Mouse (Mus musculus) lung, postnatal 14 days (tissue): ENCODE results near the gene Olfr769.
"Not testable (repeated sequence)": the region's sequence is repeated elsewhere in the genome, so short reads cannot be mapped to it uniquely, and the experiment has no call there.

Experiments
- DNase-seq: peaks from one replicate; pipeline ENCODE4 v3.0.0; 2021

The Olfr769 gene

DNA sequence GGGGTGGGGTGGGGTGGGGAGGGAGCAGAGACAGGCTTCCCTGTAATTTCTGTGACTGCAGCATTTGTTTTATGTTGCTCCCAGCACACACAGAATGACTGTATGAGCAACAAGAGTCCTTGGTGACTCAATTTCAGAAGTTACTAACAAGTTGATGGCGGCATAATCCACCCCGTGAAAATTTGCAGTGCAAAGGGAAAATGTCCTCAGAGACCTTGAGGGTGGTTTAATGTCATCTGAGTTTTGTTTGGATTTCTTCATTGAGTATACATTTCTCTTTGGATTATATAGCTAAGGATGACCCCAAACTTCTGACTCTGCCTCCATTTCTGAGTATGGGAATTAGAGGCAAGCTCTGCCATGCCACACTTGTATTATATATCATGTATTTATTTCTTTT, at the start of gene Olfr769:
TSS of gene Olfr769 (minus strand) at position 101 of the 400 bp plus-strand sequence.
- DNase-seq: no peak

DNA sequence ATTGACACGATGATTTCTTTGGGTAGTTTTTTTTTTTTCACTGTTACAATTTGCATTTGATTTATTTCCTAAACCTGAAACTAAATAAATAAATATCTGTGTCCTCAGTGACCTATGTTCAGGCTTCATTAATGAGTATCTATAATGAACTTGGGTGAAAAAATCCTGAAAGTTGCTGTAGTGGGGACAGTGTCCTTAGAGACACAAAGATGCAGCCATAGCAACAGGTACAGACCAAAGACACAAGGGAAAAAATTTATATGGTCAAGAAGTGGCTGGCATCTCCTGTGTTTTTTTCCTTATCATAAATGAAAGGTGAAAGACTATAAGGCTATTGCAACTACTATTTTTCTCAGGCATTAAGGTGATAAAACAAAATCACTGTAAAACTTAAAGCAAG, 47.0 kb upstream of the Olfr769 start, which contains the start of gene Olfr771:
TSS of gene Olfr771 (minus strand) at position 101 of the 400 bp plus-strand sequence.
- DNase-seq: no peak

DNA sequence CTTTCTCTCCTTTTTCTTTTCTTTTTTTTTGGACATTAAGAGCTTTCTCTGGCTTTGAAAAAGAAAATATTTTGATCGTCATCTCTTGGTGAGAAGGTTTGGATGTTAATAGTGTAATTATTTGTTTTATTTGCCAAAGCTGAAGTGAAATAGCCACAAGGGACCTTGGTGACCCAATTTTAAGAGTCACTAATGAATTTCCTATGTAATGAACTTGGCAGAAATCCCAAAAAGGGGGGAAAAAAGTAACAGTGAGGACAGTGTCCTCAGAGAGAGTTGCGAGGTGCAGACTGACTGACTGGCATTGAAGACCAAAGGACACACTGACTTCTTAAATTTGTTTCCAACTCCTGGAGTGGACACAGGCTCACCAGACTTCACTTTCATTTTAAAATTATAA, 21.2 kb upstream of the Olfr769 start, which contains the start of gene Olfr770:
TSS of gene Olfr770 (minus strand) at position 101 of the 400 bp plus-strand sequence.
- DNase-seq: no peak

DNA sequence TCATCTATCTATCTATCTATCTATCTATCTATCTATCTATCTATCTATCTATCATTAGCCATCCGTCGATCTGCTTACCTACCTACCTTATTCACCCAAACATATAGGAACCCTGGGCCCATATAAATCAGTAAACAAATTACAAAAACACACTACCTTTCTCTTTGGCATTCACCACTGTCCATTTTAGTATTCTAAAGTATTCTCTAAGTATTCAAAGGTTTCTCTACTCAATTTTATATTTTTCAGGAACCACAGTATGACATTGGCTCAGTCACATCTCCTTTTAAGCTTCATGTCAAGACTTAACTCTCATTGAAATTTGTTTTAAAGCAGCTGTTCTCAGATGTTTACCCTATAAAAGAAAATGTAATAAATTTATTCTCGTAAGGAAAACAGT, 2.5 kb downstream of the Olfr769 start:
- no peak for DNase-seq

DNA sequence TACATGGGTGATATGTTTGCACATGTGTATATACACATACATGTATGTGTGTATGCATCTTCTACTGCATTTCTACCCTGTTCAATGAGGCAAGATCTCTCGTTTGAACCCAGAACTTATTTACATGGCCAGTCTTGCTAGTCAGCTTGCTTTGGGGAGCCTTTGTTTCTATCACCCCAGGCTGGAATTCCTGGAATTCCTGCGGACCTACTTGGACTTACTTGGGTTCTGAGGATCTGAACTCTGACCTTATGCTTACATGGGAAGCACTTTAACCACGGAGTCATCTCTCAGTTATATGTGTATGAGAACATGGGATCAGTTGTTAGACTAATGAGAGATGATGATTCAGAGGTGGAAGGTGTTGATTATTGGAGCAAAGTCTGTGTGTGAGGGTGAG, 16.4 kb downstream of the Olfr769 start:
- no peak for DNase-seq

DNA sequence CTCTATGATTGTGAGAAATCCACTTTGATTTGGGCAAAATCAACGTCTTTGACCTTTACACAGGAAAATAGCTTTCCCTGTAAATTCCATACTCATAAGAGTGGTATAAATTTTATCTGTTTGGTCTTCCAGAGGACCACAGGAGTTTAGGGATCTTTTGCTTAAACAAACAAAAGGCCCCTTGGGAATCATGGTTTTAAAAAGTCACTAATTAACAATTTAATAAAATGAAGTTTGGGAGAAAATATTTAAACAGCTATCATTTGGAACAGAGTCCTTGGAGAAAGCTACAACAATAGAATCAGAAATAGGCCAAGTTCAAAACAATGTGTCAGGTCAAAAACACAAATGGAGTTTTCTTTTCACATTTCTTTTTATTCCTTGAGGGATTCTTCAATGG, 18.4 kb downstream of the Olfr769 start, which contains the start of gene Olfr768:
TSS of gene Olfr768 (minus strand) at position 101 of the 400 bp plus-strand sequence.
- DNase-seq: no peak

DNA sequence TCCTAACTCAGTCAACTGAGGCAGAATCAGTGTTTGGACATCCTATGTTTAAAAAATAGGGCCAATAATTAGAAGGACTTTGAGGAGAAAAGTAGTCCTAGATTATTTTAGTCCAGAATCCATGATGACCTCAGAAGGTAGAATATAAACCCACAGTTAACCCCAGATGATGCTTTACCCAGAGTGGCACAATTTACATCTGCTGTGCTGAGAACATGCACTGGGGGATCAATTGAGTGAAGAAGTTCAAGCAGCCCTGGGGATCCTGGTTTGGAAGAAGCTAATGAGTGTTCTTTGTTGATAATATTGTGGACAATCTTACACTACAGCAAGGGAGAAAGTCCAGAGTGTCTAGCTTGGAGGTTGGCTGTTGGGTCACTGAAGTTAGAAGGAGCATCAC, 34.9 kb downstream of the Olfr769 start, which contains the start of gene Olfr767:
TSS of gene Olfr767 (minus strand) at position 101 of the 400 bp plus-strand sequence.
- DNase-seq: not testable (repeated sequence)

DNA sequence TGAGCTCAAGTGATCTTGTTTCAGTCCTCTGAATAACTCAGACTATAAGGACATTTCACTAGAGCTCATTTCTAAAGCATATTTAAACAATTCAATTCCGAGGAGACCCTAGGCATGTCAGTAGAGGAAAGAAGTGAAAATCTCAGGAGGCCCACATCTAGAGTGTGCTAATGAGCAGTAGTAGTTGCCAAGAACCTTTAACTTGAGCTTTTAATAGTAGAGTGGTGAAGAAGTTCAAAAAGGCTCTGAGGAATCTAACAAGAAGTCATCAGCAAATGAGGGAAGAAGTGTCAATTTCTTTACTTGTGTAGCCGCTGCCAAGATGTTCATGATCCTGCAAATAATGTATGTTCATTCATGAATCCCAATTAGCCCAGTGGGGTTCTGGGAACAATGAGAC, 48.8 kb downstream of the Olfr769 start, which contains the start of gene Olfr766-ps1:
TSS of gene Olfr766-ps1 (minus strand) at position 101 of the 400 bp plus-strand sequence.
- no peak for DNase-seq
